Mouse (Mus musculus): ENCODE results near the gene Cacna1e. TPM values are rescaled to one million over a fixed set of nuclear protein-coding genes. Genes with fewer than 3 reads are reported as not detected.
A peak's percentile ranks its signal among the peaks of the same experiment; 100 is the strongest.

Cacna1e gene
- total RNA-seq, 2 experiments from 2014 or later: 134 to 151 TPM

DNA sequence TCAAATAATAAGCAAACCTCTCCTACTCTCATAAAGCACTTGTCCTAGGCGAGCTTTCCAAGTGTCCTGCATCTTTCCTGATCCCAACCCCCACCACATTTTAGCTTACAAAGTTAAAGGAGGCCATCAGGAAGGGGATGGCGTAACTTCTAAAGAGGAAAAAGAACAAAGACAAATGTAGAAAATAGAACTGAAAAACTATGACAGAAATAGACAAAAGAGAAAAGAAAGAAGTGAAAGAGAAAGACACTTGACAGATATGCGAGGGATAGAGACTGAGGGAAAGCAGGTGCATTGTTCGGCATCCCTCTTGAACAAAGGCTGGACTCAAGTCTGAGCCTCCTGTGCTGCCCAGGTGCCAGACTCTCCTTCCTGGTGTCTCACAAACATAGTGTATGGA, 246.5 kb downstream of the Cacna1e start:
- DNase-seq (ENCODE audit: low spot score in 2 of 2): no peak

DNA sequence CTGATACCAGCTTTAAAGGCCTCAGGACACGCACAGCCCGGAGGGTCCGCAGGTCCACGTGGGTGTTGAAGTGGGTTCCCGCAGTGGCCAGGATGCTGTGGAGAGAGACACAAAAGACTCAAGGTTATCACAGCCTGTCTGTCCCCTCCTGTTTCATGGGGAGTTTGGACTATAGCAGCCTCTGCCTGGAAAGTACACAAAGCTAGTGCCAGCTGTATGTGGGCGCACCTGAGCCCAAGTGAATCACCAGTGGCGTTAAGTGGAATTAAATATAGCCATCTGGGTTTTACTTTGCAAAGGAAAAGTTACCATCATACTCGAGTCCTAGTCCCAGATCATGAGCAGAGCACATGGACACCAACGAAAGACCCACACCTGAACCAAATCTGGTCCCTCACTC, 248.5 kb downstream of the Cacna1e start:
- DNase-seq (ENCODE audit: low spot score in 2 of 2): no peak

DNA sequence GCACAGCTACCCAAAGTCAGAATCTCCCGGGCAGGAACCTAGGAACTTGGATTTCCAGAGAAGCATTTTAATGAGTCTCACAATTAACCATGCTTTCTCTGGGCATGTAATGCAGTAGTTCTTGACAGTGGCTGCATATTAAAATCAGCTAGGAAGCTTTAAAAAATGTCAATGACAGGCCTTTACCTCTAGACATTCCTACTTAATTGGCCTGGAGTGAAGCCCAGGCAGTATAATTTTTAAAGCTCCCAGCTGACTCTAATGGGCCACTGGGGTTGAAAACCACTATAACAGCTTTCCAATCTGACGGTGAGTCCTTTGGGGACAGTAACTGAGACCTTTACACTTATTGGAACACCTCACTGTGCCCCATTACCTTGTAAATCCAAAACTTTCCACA, 251.4 kb downstream of the Cacna1e start:
- no peak for DNase-seq (ENCODE audit: low spot score in 2 of 2)

DNA sequence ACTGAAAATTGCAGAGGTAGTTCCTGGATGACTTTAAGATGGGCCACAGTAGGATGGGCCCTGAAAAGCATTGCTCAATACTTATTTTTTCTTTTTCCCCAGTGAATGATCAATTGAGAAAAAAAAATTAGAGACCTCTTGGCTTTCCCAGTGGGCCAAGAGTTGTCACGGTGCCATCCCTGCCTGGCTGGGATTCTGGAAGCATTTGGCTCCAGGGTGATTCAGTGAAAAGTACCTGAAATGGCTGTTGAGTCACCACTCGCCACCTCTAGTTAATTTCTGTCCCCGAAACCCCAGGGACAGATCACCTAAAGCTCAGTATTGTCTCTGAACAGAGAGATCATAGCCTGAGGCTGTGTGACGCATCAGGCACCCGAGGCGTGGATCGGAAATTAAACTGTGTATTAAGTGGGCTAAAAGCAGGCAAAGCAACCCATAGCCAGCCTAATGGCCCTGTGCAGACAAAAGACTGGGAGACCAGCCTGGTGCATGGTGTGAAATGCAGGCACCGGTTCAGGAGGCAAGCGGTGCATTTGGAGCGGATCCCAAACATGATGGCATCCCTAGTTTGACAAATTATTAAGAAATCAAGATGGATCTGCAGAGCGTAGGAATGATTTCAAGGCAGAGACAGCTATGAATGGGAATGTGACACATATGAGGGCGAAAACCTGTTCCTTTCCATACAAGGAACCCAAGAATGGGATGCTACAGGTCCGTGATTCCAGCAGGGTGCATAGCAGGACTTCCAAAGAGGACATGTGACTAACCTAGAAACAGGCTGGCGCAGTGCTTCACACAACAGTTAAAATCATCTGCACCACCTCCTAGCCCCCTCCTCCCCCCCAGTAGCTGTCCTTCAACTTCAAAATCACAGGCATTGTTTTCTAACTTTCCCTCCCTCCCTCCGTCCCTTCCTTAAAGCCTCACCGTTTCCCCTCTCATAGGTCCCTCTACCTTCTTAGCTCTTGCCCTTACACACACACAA, 261.3 kb downstream of the Cacna1e start:
- peak; percentile 36 to 60 for DNase-seq (ENCODE audit: low spot score in 2 of 2)

DNA sequence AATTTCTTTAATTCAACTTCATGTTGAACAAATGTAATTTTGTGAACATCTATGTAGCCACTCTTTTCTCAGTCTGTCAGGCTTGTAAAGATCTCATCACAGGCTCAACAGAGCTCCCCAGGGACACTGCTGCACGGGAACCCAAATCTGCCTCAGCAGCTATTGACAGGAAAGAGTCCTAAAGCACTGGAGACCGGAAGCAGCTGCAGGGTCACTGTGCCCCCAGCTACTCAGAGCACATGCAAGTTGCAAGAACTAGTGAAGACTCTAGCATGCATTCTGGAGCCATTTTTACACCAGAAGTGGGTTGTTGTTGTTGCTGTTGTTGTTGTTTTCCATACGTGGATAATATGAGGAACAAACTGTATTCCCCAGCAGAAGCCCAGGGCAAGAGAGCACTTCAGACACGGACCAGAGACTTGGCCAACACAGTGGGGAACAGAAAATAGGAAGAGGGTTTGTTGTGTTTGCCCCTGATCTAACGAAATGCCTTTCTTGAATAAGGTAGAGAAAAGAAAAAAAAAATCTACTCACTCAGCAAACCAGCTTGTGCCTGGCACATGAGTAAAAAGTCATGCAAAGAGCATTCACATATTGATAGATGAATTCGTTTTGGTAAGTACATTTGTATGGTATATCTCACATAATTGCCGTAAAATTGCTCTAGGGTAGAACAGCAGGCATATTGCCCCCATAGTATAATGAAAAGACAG, 266.4 kb downstream of the Cacna1e start:
- DNase-seq (ENCODE audit: low spot score in 2 of 2): no peak

DNA sequence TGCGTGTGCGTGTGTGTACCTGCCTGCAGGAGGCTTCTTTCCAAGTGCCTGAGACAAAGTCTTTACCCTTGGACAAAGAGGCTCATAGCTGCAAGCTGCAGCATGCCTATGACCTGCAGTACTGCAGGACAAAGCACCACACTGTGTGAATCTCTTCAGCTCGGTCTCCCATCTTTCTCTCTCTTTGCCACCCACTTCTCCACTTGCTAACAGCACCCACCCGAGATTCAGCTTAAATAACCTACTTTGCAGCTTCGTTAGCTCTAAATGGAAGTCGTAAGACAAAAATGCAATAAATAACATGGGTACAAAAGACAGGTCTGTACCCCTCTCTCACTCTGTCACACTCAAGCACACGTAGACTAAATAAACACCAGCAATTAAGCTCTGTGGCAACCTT, 268.5 kb downstream of the Cacna1e start:
- DNase-seq (ENCODE audit: low spot score in 2 of 2): no peak

DNA sequence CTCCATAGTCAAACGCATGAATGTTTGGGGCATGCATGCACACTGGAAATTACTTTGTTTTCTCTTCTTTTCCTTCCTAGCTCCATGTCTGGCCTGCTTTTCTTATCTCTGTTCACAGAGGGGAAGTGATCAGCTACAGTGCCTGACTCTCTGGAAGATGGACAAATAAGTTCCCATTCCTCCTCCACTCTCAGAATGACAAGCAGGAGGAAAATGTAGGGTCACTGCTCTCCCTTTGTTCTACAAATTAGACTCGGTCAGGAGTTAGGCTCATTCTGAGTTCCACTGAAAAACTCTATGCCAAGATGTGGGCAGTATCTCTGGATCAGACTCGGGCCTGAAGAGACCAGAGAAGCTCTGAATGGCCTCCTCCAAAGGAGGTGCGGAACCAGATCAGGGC, 275.8 kb downstream of the Cacna1e start:
- no peak for DNase-seq (ENCODE audit: low spot score in 2 of 2)

DNA sequence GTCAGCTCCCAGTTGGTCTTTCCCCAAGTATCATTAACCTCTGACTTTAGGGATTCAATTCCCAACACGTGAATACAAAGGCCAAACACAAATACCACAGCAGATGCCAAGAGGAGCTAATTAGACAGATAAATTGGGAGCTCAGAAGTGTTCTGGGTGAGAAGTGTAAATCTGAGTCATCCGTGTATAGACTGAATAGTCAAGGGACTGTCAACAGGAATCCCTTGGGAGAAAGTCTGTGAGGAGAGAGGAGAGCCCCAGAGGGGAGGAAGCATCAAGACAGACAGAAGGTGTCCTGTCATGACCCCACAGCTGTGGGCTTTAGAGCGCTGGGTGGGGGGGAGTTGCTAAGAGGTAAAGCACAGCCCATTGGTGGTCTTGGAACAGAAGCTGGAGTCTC, 276.9 kb downstream of the Cacna1e start:
- no peak for DNase-seq (ENCODE audit: low spot score in 2 of 2)

DNA sequence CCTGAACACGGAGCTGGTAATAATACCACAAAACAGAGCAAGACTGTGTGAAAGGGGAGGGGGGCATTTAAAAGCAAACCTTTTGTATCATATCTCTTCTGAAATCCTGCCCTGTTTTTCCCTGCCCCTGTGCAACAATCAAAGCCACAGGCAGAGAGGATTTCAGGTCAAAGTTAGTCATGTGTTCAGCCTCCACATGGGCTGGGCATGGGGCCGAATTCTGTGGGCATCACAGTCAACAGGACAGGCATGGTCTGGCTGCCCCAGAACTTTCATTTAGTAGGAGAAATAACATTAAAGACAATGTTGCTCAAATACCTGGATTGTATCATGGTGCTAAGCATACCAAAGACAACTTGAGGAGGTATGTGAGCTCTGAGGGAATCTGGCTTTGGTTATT, 278.7 kb downstream of the Cacna1e start:
- no peak for DNase-seq (ENCODE audit: low spot score in 2 of 2)

DNA sequence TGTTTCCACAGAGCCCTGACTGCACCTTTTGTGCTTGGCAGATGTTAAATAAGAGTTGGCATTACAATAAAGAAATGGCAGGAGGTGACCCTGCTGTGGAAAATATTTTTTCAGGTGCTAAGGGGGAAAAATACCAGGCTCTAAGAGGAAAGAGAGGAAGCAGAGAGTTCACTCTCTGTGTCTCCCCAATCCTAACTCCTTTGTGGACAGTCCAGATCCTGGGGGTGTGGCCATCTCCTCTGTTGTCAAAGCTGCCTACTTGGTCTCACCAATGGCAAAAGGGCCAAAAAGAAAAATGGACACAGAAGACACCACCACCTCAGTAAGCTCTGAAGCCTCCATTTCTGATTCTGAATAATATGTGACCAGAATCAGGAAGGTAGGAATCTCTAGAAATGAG, 280.5 kb downstream of the Cacna1e start:
- DNase-seq (ENCODE audit: low spot score in 2 of 2): no peak

DNA sequence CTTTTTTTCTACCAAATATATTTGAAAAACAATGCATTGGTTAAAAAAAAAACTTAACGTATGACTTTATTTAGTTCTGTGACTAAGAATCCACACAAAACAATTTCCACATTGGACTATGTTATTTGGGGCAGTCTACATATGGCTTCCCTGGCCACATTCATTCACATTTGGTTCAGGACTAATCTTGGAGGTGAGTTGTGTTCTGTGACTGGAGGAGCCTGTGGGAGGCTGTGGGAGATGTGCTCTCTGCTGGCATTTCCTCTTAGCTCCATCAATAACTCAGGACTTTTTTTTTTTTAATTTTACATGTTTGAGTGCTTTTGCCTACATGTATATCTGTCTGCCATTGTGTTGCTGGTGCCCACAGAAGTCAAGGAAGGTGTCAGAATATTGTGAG, 281.8 kb downstream of the Cacna1e start:
- no peak for DNase-seq (ENCODE audit: low spot score in 2 of 2)

DNA sequence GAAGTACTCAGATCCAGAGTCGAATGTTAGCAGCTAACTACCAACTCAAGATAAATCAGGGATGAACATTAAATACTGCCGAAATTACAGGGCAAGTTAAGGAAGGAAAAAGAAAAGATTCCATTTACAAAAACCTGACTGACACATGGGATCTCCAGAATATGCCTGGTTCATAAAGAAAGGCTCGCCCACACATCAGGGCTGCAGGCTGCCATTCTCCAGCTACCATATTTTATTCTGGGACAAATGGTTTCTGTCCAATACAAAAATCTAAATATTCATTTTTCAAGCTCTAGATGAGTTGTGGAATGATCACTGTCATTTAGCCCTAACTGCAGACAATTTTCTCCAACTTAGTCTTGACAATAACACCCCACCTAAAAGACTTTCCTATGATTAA, 301.8 kb downstream of the Cacna1e start:
- no peak for DNase-seq (ENCODE audit: low spot score in 2 of 2)

DNA sequence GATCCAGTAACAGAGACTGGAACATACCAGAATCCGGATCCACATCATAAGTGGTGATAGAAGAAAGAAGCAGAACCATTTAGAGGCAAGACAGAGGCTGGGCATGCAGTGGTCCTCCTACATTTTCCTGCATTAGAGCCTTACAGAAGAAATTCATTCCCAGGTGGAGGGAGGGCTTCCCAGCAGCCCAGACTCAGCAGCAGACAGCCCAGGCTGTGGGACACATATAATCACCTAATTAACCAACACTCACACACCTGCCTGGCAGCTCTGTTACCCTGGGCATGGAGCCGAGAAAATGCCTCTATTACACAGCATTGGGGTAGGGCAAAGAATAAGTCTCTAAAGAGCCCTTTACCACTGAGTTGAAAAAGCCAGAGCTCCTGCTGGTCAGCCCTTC, 304.4 kb downstream of the Cacna1e start:
- no peak for DNase-seq (ENCODE audit: low spot score in 2 of 2)

DNA sequence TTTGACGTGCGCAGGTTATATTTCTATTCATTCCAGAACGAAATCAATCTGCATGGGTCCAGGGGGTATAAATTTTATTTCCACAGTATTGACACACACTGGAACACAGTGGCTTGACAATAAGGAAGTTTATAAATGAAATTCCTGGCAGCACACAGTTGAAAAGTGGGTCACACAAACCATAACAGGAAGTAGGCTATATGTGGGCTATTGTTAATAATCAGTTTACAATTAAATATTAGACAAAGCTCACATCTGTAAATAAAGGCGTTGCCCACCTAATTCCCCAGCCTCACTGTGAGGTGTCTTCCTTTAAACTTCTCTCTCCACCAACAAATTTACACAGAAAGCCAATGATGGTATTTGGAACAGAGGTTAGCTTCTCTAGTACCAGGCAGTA, 305.6 kb downstream of the Cacna1e start:
- no peak for DNase-seq (ENCODE audit: low spot score in 2 of 2)

DNA sequence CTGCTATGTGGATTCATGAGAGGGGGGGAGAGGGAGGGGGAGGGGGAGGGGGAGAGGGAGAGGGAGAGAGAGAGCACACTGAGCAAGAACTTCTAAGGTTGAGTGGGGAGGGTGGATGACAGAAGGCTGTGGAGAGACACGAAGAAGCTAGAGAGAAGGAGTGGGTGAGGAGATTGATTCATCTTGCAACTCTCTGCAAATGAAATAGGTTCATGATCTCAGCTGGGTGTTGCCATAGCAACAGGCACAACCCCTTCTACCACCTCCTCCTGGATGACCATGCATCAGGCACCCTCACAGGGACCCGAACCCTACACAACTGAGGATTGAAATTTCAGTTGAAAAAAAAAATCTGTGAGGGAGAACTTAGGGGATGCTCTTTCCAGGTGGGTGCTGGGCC, 307.9 kb downstream of the Cacna1e start:
- DNase-seq (ENCODE audit: low spot score in 2 of 2): no peak

DNA sequence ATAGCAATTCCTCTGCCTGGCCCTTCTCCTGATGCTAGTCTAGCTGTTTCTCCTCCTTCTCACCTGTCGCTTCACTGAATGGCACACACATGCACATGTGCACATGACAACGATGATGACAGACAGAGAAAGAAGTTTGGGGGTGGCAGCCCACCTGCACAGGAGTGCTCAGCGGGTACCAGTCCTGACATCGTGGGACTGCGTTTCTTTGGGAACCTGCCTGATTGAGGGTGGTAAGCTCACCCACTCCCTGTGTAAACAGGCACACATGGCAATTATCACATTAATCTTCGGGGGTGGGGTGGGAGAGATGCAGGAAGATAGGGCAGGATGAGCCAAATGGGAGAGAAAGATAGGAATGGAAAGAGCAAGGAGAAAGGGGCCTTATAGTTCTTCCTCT, 318.3 kb downstream of the Cacna1e start:
- no peak for DNase-seq (ENCODE audit: low spot score in 2 of 2)

DNA sequence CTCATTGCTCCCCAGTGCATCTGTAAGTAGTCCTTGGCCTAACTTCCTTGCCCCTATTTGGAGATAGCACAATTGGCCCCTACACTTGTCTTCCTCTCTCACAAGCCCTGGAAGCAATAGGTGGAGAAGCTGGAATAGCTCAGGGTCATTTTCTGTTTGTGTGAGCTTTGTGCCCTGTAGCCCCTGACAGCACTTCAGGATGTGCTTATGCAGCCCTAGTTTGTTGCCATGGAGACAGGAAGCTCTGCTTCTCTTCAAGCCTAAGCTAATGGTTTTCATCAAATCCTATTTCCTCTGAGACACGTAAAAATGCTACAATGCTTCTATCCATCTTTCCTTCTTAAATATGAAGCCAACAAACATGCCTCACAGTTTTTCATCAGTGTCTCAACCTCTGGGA, 328.5 kb downstream of the Cacna1e start:
- no peak for DNase-seq (ENCODE audit: low spot score in 2 of 2)

DNA sequence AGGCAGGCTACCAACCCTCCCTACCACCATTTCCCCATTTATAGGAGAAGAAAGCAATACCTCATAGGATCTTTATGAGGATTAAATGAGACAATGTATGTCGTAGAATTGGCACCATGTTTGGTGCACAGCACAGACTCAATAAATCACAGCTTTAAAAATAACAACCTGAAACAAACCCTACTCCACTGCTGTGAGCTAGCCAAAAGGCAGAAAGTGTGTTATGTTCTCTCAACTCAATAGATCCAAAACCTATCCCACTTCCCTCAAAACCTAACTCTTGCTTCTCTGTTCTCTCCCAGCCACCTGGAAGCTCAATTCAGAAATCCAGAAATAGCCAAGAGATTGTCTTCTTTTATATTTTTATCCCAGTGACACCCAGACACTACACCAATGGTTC, 331.2 kb downstream of the Cacna1e start:
- no peak for DNase-seq (ENCODE audit: low spot score in 2 of 2)

DNA sequence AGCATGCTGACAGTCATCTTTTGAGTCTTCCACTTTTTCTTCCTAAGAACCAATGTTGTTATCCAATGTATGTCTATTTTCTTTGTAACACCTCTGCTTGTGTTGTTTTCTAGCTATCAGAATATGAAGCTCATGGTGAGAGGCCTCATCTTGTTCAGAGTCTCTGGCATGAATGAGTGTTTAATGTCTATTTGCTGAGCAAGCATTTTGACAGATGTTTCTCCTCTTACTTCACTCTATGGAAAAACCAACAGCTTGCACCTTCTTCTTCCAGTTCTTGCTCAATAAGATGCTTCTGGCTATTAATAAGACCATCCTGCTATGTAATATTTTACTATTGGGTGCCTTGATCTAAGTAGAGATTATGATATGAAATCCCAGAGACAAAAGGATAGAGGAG, 346.9 kb downstream of the Cacna1e start:
- DNase-seq (ENCODE audit: low spot score in 2 of 2): no peak

DNA sequence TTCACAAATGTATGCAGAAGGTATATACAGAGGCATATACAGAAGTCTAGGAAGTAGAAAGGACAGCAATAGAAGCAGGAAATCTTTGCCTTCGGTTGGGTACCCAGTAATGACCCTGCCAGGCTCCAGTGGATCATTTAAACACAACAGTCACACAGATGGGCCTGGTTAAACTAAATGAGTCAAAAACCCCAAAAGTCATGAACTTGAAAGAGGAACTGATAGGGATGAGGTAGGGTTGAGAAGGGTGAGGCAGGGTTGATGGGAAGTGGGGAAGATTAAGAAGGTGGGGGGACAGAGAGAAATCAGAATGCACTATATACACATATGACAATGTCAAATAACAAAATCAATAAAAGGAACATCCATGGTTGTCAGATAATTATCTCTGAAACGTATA, 347.5 kb downstream of the Cacna1e start:
- no peak for DNase-seq (ENCODE audit: low spot score in 2 of 2)

DNA sequence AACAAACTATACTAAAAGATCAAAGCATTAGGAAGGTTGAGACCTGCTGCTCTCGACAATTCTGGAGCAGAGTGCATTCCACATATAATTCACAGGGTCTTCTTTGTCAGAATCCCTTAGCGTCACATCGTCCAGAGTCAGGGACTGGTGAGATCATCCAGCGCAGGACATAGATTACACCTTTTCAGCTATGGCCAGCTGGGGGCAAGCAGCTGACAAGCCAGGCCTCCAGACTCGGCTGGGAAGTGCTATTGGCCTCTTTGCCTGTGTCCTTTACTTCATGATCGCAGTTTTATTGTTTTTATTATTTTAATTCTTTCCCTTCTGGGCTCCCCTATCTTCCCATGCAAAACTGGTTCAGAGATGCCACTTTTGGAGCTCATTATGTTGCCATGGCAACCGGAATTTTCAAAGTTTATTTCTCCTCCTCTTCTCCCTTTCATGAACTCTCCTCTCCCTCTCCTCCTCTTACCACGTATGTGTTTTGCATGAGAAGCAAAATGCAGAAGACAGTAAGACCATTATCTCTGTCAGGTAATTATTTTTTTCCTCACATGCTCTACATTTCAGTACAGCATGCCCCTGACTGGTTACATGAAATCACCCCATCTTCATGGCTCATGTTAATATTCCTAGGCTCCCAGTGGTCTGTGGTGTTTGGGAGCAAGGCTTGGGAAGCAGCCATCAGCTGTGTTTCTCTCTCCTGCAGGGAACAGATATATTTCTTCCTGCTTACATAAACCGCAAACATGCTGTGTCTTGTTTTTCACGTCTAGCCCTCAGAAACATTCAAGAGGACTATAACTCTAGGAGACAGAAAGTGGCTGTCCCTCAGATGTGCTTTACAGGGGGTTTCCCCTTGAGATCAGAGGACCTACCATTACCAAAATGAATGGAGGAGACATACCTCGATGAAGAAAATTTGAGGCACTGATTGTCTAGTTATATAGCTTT, 351.0 kb downstream of the Cacna1e start:
- DNase-seq (ENCODE audit: low spot score in 2 of 2): no peak
